Mouse (Mus musculus) layer of hippocampus, adult 9-11 months (tissue): ENCODE data around the gene Suds3.

Source experiments
- DNase-seq: peaks from one replicate; pipeline ENCODE4 v3.0.0; 2022

The Suds3 gene

GRCm38 (mm10) chr5:117134889-117135456 is 19.1 kb upstream of the Suds3 start:
- no peak for DNase-seq

- no peak for DNase-seq
Measured at GRCm38 (mm10) chr5:117134066-117134888, 18.4 kb upstream of the Suds3 start.

GRCm38 (mm10) chr5:117133446-117134065 is 17.6 kb upstream of the Suds3 start:
- DNase-seq: peak; percentile 50

- no peak for DNase-seq
Measured at GRCm38 (mm10) chr5:117130726-117131125, 14.8 kb upstream of the Suds3 start.

DNA sequence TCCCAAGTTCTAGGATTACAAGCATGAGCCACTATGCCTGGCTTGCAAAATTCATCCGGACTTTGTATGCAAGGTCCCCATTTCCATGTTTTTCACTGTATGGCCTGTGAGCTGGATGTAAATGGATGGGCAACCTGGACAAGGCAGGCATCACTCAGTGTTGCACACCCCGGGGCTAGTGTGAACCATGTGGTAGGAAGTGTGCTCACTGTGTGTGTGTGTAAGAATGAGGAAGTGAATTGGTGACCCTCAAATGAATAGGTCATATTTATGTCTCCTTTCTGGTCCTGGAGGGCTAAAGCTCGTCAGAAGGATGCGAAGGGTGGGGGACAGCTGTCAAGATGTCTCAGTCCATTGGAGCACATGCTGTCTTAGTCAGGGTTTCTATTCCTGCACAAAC is 11.1 kb upstream of the Suds3 start:
- no peak for DNase-seq

DNA sequence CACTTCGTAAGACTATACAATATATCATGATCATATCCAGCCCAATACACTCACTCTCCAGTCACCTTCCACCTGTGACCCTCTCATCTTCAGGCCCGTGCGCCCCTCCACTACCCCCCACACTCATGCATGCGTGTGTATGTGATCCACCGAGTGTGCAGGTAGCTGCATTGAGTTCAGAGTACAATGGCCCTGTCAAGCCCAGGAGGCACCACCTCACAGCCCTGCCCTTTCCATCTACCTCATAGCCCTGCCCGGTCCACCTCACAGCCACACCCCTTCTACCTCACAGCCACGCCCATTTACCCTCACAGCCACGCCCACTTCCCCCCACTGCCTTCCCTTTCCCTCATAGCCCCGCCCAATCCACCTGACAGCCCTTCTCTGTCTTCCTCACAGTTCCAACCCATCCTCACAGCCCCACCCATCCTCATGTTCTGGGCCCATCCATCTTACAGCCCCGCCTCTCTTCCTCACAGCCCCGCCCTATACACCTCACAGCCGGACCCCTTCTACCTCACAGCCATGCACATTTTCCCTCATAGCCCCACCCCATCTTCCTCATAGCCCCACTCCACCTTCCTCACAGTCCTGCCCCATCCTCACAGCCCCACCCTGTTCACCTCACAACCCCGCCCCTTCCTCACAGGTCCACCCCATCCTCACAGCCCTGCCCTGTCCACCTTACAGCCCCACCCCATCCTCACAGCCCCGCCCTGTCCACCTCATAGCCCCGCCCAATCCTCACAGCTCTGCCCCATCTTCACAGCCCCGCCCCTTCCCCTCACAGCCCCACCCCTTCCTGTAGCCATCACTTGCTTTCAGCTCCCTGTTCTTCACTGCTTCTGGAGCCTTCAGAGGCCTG is 9.8 kb upstream of the Suds3 start:
- DNase-seq: no peak

GRCm38 (mm10) chr5:117123840-117124239 is 7.9 kb upstream of the Suds3 start:
- no peak for DNase-seq

DNA sequence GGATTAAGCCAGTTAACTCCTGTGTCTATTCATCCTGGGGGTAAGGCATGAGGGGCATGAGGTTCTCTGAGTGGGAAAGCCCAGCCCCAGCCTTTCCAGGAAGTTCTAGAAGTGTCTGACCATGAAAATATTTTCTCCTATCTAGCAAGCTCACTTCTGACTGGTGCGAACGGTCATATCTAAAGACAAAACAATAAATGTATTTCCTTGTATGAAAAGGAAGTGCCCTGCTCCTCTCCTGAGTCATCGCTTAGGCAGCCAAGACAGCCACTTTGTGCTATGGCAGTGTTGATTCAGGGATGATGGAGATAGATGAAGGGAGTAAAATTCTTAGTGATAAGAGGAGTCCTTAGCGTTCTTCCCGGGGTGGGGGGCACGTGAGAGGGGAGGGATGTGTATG is 7.2 kb upstream of the Suds3 start:
- no peak for DNase-seq

DNA sequence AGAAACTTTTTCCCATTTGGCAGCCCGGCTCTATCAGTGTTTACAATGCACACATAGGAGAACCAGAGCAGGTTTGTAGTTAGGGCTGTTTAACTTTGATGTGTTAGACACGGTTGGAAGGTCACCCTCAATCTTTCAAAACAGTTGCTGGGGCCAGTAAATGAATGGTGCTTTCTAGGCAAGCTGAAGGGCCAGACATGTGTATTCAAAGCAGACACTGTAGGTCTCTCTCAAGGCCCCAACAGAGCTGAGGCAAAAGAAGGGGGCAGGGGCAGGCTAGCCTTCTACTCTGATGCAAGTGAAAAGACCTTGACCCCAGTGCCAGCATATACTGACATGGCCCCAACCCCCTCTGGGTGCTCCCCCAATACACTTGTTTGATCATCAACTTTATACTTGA is 5.7 kb upstream of the Suds3 start:
- no peak for DNase-seq

DNA sequence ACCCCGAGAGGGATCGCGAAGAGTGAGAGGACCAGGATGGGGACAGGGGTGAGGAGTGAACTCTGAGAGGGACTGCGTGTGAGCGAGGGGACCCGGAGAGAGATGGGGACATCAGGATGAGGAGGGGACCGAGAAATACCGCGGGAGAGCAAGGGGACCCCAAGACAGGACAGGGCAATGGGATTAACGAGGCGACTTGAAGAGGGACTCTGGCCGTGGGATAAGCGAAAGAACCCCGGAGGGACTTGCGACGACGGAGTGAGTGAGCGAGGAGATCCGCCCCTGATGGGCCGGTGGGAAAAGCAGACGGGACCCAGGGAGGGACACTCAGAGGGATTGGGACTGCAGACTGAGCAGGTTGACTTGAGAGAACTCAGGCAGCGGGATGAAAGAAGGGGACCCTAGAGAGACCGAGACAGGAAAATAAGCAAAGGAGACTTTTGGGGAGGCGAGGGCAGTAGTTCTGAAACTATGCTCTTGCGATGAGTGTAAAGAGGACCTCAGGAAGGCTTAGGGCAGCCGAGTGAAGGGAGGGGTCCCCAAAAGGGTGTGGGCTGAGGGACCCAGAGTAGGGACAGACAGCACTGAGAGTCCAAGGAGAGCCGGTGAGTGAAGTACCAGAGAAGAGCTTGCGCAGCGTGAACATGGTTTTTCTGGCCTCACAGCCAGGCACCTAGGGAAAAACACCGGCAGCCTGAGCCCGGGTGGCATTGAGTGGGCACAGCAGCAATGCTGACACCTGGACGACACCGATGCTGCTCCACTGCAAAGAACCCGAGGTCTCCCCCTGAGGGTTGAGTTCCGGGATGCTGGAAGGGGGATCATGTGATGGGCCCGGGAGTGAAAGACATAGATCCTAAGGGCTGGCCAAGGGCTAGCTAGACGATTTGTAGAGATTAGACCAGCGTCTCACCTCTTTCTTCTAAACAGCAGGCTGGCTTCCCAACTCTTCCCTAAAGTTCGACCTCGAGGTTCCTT is 4.9 kb upstream of the Suds3 start:
- no peak for DNase-seq

GRCm38 (mm10) chr5:117119777-117120488 is 4.0 kb upstream of the Suds3 start, which contains the start of gene Taok3:
Gene Taok3, plus strand, starts transcription at chr5:117120129.
- peak; percentile 99 for DNase-seq

GRCm38 (mm10) chr5:117118850-117119249 is 2.9 kb upstream of the Suds3 start:
- DNase-seq: no peak

- DNase-seq: no peak
Measured at GRCm38 (mm10) chr5:117118220-117118619, 2.3 kb upstream of the Suds3 start.

GRCm38 (mm10) chr5:117117716-117118115 is 1.8 kb upstream of the Suds3 start:
- DNase-seq: no peak

DNA sequence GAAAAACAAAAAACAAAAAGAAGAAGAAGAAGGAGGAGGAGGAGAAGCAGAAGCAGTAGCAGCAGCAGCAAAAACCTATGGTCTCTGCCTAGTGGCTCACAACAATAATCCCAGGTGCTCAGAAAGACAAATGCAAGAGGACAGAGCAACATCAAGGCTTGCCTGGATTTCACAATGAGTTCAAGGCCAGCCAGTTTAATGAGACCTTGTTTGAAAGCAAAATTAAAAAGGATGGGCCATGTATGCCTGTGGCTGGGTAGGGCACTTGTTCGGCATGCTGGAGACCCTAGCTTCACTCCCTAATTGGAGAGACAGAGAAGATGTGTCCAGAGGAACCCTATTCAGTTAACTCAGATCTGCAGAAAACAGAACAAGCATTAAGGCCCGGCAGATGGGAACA is 1.3 kb upstream of the Suds3 start:
- DNase-seq: no peak

DNA sequence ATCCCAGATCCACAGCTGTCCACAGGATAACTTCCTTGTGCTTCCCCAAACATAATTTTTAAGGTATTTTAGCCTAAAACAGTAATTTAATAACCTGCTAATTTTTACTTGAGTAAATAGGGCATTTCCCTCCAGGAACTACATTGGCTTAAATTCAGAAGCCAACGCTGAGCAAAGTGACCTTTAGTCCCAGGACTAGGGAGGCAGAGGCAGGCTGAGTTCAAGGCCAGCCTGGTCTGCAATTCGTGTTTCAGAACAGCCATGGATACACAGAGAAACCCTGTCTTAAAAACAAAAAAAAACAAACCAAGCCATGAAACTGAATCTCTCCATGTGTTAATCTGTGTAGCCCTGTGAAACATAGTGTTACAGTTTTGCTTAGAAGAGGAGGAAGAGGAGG is 747 bp upstream of the Suds3 start:
- no peak for DNase-seq

DNA sequence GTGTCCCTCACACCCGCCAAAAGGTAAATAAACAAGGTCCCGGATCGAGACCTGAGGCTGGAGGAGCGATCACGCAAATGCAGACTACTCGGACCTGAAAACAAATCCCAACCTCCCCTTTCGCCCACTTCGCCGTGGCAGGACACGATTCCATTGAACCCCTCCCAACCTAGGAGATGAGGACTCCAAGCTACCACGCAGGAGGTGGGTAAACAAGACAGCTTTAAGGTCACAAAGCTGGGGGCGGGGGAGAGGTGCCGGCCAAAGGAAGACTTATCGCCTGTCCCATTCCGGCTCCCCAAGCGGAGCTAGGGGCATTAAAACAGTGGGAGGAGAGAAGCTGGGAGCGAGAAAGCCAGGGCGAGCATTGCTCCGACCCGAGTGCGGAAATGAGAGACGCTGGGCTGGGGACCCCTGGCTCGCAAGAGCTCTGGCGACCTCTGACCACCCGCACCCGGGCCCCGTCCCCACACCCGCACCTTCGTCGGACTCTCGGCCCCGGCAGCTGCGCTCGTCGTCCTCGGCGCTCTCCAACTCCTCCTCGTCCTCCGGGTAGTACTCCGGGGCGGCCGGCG is 633 bp downstream of the Suds3 start:
- DNase-seq: no peak

- no peak for DNase-seq
Measured at GRCm38 (mm10) chr5:117114581-117115192, 1.2 kb downstream of the Suds3 start.

DNA sequence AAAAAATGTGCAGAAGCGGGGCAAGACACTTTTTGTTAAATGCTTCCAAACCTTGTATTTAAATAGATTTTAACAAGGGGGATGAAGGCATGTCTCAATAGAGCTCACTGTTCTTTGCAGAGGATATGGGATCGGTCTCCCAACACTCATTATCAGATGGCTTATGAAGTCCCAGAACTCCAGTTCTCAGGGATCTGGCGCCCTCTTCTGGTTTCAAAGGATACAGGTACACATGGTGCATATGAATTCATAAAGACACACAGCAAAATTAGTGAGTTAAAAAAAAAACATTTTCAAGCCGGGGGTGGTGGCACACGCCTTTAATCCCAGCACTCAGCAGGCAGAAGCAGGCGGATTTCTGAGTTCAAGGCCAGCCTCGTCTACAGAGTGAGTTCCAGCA is 2.6 kb downstream of the Suds3 start:
- no peak for DNase-seq

DNA sequence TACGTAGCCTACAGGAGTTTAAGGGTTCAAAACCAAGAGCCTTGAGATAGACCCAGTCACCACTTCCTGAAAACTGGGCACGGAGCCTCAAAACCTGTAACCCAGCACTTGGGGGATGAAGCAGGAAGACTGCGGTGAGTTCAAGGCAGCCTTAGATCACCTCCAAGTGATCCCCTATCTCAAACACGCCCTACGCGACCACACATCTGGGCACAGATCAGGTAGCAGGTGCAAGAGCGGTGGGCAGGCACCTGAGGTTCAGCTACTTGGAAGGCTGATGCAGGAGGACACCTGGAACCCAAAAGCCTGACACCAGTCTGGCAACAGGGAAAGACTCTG is 4.2 kb downstream of the Suds3 start:
- DNase-seq: no peak
